Mouse (Mus musculus) stomach, embryonic 16.5 days (tissue): ENCODE measurements around the gene Olfml2a. TPM values are rescaled to one million over a fixed set of nuclear protein-coding genes. Genes with fewer than 3 reads are reported as not detected.

Experiments
- ATAC-seq: fragments of 200-750 bp; cut with Nextera tagmentation; 2 replicates; pipeline ENCODE4 v1.8.0; 2017; ENCODE audit warnings: moderate number of reproducible peaks, moderate TSS enrichment; ENCODE audit not compliant: insufficient read depth, low FRiP score
- H3K27ac ChIP-seq: fragments of 300-500 bp; sonication (generic); 2 replicates; pipeline ENCODE4 v1.5.1; 2014; ENCODE audit warnings: low read length
- H3K27me3 ChIP-seq: fragments of 300-500 bp; sonication (generic); 2 replicates; pipeline ENCODE4 v1.6.1; 2014; ENCODE audit warnings: low read length, control low read depth, mixed read lengths; ENCODE audit not compliant: control insufficient read depth, insufficient read depth
- H3K36me3 ChIP-seq: fragments of 300-500 bp; sonication (generic); 2 replicates; pipeline ENCODE4 v1.6.1; 2014; ENCODE audit warnings: low read length; ENCODE audit not compliant: control insufficient read depth, insufficient read depth
- H3K4me1 ChIP-seq: fragments of 300-500 bp; sonication (generic); 2 replicates; pipeline ENCODE4 v1.6.1; 2014; ENCODE audit warnings: low read length, control low read depth, mixed read lengths; ENCODE audit not compliant: control insufficient read depth, insufficient read depth
- H3K4me2 ChIP-seq: fragments of 300-500 bp; sonication (generic); 2 replicates; pipeline ENCODE4 v1.6.1; 2014; ENCODE audit warnings: low read depth, low read length, mixed read lengths
- H3K4me3 ChIP-seq: fragments of 300-500 bp; sonication (generic); replicated peaks from 2 replicates; pipeline ENCODE4 v1.5.1; 2014; ENCODE audit warnings: mild to moderate bottlenecking, low read length
- H3K9ac ChIP-seq: fragments of 300-500 bp; sonication (generic); 2 replicates; pipeline ENCODE4 v1.6.1; 2014; ENCODE audit warnings: low read length
- H3K9me3 ChIP-seq: fragments of 300-500 bp; sonication (generic); replicated peaks from 2 replicates; pipeline ENCODE4 v1.6.1; 2016; ENCODE audit warnings: low read length, control low read depth; ENCODE audit not compliant: control insufficient read depth
- WGBS: fragments of 180-500 bp; shearing (Covaris S2); extraction: QIAGEN DNeasy Blood & Tissue Kit; methylation state at CpG from one replicate; pipeline ENCODE4 v1.1.7; 2014; 5-methylcytosine and 5-hydroxymethylcytosine counted together
- polyA plus RNA-seq: library from polyadenylated mRNA; unstranded; fragments of >200 nt; fragmentation: Nextera tagmentation; extraction: Ambion mirVana; gene quantifications from 2 replicates; pipeline ENCODE4 v1.2.1, GENCODE M21; 2015

Olfml2a gene
- 4.5 and 5.0 TPM in 2 replicates for polyA plus RNA-seq

- Histone ChIP-seq H3K9ac (peak within 1 kb of the TSS; percentile 68), H3K4me3 (peak within 1 kb of the TSS; percentile 46), H3K4me1 (peaks cover 21% of the 10 kb centered on the region), H3K9me3 (no peaks in the 10 kb centered on the region), H3K27ac (no peak within 1 kb of the TSS), H3K27me3 (no peaks in the 10 kb centered on the region), H3K4me2 (peak within 1 kb of the TSS; percentile 81), H3K36me3 (no peaks in the 10 kb centered on the region)
- peak; percentile 74 for ATAC-seq
- 8% methylated on average over 31 of the region's 32 CpGs for WGBS
Observed at GRCm38 (mm10) chr2:38931851-38932667, at the start of gene Olfml2a. Gene Olfml2a, plus strand, starts transcription at chr2:38931978.

GRCm38 (mm10) chr2:38902866-38903265 is 28.9 kb upstream of the Olfml2a start:
- Histone ChIP-seq H3K27me3 (no peaks in the 10 kb centered on the region), H3K4me1 (peaks cover 4% of the 10 kb centered on the region; the same call in 1 of the 2 replicates), H3K4me2 (no peak overlapping the region), H3K9me3 (no peaks in the 10 kb centered on the region), H3K27ac (no peak overlapping the region), H3K9ac (no peak overlapping the region), H3K36me3 (no peaks in the 10 kb centered on the region), H3K4me3 (no peak overlapping the region)
- ATAC-seq: no peak

GRCm38 (mm10) chr2:38904290-38904689 is 27.5 kb upstream of the Olfml2a start:
- no peak overlapping the region for H3K4me2 ChIP-seq
- no peak overlapping the region for H3K4me3 ChIP-seq
- no peak for ATAC-seq
- H3K9me3 ChIP-seq: no peaks in the 10 kb centered on the region
- peaks cover 4% of the 10 kb centered on the region; the same call in 1 of the 2 replicates for H3K4me1 ChIP-seq
- WGBS: 73% methylated on average over 1 of the region's 1 CpGs
- no peaks in the 10 kb centered on the region for H3K27me3 ChIP-seq
- no peak overlapping the region for H3K27ac ChIP-seq
- H3K36me3 ChIP-seq: no peaks in the 10 kb centered on the region
- no peak overlapping the region for H3K9ac ChIP-seq

- Histone ChIP-seq H3K9me3 (no peaks in the 10 kb centered on the region), H3K4me1 (peaks cover 4% of the 10 kb centered on the region; the same call in 1 of the 2 replicates), H3K27ac (no peak overlapping the region), H3K27me3 (no peaks in the 10 kb centered on the region), H3K4me2 (no peak overlapping the region), H3K36me3 (no peaks in the 10 kb centered on the region), H3K4me3 (no peak overlapping the region), H3K9ac (no peak overlapping the region)
- ATAC-seq: no peak
- 62% methylated on average over 5 of the region's 5 CpGs for WGBS
Observed at GRCm38 (mm10) chr2:38906097-38906496, 25.7 kb upstream of the Olfml2a start.

GRCm38 (mm10) chr2:38908604-38909003 is 23.2 kb upstream of the Olfml2a start:
- no peaks in the 10 kb centered on the region for H3K9me3 ChIP-seq

GRCm38 (mm10) chr2:38914517-38914916 is 17.3 kb upstream of the Olfml2a start:
- no peak for ATAC-seq
- WGBS: 61% methylated on average over 1 of the region's 1 CpGs

More at GRCm38 (mm10) chr2:38908604-38909003, 23.2 kb upstream of the Olfml2a start:
- no peak overlapping the region for H3K4me3 ChIP-seq
- no peak overlapping the region for H3K9ac ChIP-seq
- 45% methylated on average over 1 of the region's 1 CpGs for WGBS
- no peaks in the 10 kb centered on the region for H3K27me3 ChIP-seq
- H3K4me2 ChIP-seq: no peak overlapping the region
- no peak overlapping the region for H3K27ac ChIP-seq
- ATAC-seq: no peak
- no peaks in the 10 kb centered on the region for H3K36me3 ChIP-seq
- peaks cover 4% of the 10 kb centered on the region; the same call in 1 of the 2 replicates for H3K4me1 ChIP-seq

GRCm38 (mm10) chr2:38914965-38915364 is 16.8 kb upstream of the Olfml2a start:
- Histone ChIP-seq H3K9me3 (no peaks in the 10 kb centered on the region), H3K4me2 (no peak overlapping the region), H3K4me3 (no peak overlapping the region), H3K9ac (no peak overlapping the region), H3K27me3 (no peaks in the 10 kb centered on the region), H3K27ac (no peak overlapping the region), H3K4me1 (no peaks in the 10 kb centered on the region), H3K36me3 (no peaks in the 10 kb centered on the region)
- ATAC-seq: no peak
- 31% methylated on average over 4 of the region's 4 CpGs for WGBS

More at GRCm38 (mm10) chr2:38914517-38914916, 17.3 kb upstream of the Olfml2a start:
- H3K4me1 ChIP-seq: no peaks in the 10 kb centered on the region
- no peaks in the 10 kb centered on the region for H3K36me3 ChIP-seq
- no peaks in the 10 kb centered on the region for H3K27me3 ChIP-seq
- H3K9ac ChIP-seq: no peak overlapping the region
- H3K4me2 ChIP-seq: no peak overlapping the region
- no peak overlapping the region for H3K27ac ChIP-seq
- no peaks in the 10 kb centered on the region for H3K9me3 ChIP-seq
- no peak overlapping the region for H3K4me3 ChIP-seq

GRCm38 (mm10) chr2:38916947-38917691 is 14.7 kb upstream of the Olfml2a start:
- H3K4me2 ChIP-seq: no peak overlapping the region
- no peaks in the 10 kb centered on the region for H3K4me1 ChIP-seq
- H3K27ac ChIP-seq: no peak overlapping the region
- no peaks in the 10 kb centered on the region for H3K27me3 ChIP-seq
- no peaks in the 10 kb centered on the region for H3K36me3 ChIP-seq
- ATAC-seq: no peak
- H3K4me3 ChIP-seq: no peak overlapping the region
- H3K9me3 ChIP-seq: no peaks in the 10 kb centered on the region
- WGBS: 49% methylated on average over 4 of the region's 4 CpGs
- no peak overlapping the region for H3K9ac ChIP-seq

GRCm38 (mm10) chr2:38921374-38921773 is 10.4 kb upstream of the Olfml2a start:
- Histone ChIP-seq H3K9me3 (no peaks in the 10 kb centered on the region), H3K4me1 (0 out of 2 replicates have a peak, but pooled peaks cover 2% of the 10 kb centered on the region), H3K4me3 (no peak overlapping the region), H3K27me3 (no peaks in the 10 kb centered on the region), H3K36me3 (no peaks in the 10 kb centered on the region), H3K4me2 (no peak overlapping the region), H3K9ac (no peak overlapping the region), H3K27ac (no peak overlapping the region)
- WGBS: 27% methylated on average over 1 of the region's 1 CpGs
- no peak for ATAC-seq
